Mouse (Mus musculus) testis, adult 2 months (tissue): ENCODE measurements around the gene Gm5565. TPM values are rescaled to one million over a fixed set of nuclear protein-coding genes. Genes with fewer than 3 reads are reported as not detected.
"Not testable (repeated sequence)": the region's sequence is repeated elsewhere in the genome, so short reads cannot be mapped to it uniquely, and the experiment has no call there.

Experiments used
- H3K27ac ChIP-seq: fragments of 200-500 bp; 2 replicates; pipeline ENCODE4 v1.5.1; 2012; ENCODE audit warnings: low read depth, low read length; ENCODE audit not compliant: control insufficient read depth, insufficient read depth
- H3K27me3 ChIP-seq: fragments of 200-500 bp; 2 replicates; pipeline ENCODE4 v1.6.1; 2012; ENCODE audit warnings: mild to moderate bottlenecking, low read length, moderate library complexity; ENCODE audit not compliant: control insufficient read depth, insufficient read depth
- H3K36me3 ChIP-seq: fragments of 200-500 bp; 2 replicates; pipeline ENCODE4 v1.6.1; 2012; ENCODE audit warnings: mild to moderate bottlenecking, low read length; ENCODE audit not compliant: control insufficient read depth, insufficient read depth
- H3K4me1 ChIP-seq: fragments of 200-500 bp; 2 replicates; pipeline ENCODE4 v1.6.1; 2012; ENCODE audit warnings: low read length; ENCODE audit not compliant: control insufficient read depth, insufficient read depth
- H3K4me3 ChIP-seq: fragments of 200-500 bp; 2 replicates; pipeline ENCODE4 v1.5.1; 2012; ENCODE audit warnings: low read depth, mild to moderate bottlenecking, low read length, moderate library complexity, mixed read lengths; ENCODE audit not compliant: control insufficient read depth
- CTCF ChIP-seq: fragments of 200-500 bp; IDR thresholded peaks from 2 replicates; pipeline ENCODE4 v1.5.1; 2012; ENCODE audit warnings: low read depth, mild to moderate bottlenecking, inconsistent platforms, low read length, moderate library complexity; ENCODE audit not compliant: control insufficient read depth, insufficient read depth, insufficient replicate concordance
- POLR2A ChIP-seq: fragments of 200-500 bp; IDR thresholded peaks from 2 replicates; pipeline ENCODE4 v1.6.1; 2012; ENCODE audit warnings: low read depth, mild to moderate bottlenecking, inconsistent platforms, low read length, moderate library complexity; ENCODE audit not compliant: control insufficient read depth
- polyA plus RNA-seq: library from polyadenylated mRNA; depleted of rRNA; stranded (reverse); fragments of >200 nt; gene quantifications from 2 replicates; pipeline ENCODE4 v1.2.3, GENCODE M21; 2012

Gene Gm5565
- polyA plus RNA-seq, 1 experiment = 9.2 TPM

DNA sequence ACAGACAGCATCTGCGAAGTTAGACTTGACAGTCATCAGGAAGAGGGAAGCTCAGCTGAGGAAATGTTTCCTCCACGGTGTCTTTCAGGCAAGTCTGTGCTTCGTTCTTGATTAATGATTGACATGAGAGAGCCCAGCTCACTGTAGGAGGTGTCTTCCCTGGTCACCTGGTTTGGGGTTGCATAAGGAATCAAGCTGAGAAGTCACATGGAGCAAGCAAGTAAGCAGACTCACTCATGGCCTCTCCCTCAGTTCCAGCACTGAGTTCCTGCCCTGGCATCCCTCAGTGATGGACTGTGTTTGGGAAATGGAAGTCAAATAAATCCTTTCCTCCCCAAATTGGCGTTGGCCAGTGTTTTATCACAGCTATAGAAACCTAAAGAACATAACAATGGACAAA, 29.8 kb upstream of the Gm5565 start:
- Histone ChIP-seq H3K4me3 (no peak overlapping the region), H3K4me1 (peaks cover 2% of the 10 kb centered on the region; the same call in 1 of the 2 replicates), H3K27ac (no peak overlapping the region), H3K36me3 (no peaks in the 10 kb centered on the region), H3K27me3 (no peaks in the 10 kb centered on the region)
- no peak for TF ChIP-seq POLR2A

DNA sequence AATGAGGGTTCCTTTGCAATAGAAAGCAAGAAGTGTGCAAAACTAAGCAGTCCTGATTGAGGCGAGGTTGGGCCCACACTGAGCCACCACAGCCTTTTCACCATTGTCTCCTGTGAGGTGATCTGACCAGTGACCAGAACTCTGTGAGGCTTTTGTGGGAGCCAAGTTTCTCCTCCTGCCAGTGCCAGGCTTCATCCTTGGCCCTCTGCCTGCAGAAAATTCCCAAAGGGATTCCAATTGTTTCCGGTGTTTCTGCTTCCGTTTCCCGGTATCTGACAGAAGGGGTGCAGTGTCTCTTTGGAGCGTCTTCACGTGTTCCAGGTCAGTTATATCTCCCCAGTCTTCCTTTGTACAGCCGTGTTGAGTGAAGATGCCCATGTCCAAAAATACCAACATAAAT, 28.4 kb upstream of the Gm5565 start:
- Histone ChIP-seq H3K36me3 (no peaks in the 10 kb centered on the region), H3K4me3 (no peak overlapping the region), H3K27ac (no peak overlapping the region), H3K4me1 (peaks cover 2% of the 10 kb centered on the region; the same call in 1 of the 2 replicates), H3K27me3 (no peaks in the 10 kb centered on the region)
- no peak for TF ChIP-seq CTCF
- TF ChIP-seq POLR2A = no peak

DNA sequence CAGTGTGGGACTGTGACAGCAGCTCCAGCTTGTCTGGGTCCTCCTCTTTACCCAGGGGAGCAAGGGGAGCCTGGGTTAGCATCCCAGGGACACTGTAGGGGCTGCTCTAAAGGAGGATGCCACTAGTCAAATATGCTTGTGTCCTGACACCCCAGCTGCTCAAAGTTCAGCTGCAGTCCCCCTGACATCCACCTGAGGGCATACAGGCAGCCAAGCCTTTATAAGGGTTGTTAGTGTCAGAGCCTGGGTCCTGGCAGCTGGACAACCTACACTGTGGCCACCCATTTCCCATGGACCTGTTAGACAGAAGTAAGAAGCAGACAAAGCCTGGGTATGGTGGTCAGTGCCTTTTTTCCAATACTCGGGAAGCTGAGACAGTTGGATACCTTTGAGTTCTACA, 27.8 kb upstream of the Gm5565 start:
- Histone ChIP-seq H3K27ac (no peak overlapping the region), H3K4me1 (peaks cover 2% of the 10 kb centered on the region; the same call in 1 of the 2 replicates), H3K27me3 (no peaks in the 10 kb centered on the region), H3K36me3 (no peaks in the 10 kb centered on the region; the same call in 1 of the 2 replicates), H3K4me3 (no peak overlapping the region)
- TF ChIP-seq POLR2A = no peak
- no peak for TF ChIP-seq CTCF

DNA sequence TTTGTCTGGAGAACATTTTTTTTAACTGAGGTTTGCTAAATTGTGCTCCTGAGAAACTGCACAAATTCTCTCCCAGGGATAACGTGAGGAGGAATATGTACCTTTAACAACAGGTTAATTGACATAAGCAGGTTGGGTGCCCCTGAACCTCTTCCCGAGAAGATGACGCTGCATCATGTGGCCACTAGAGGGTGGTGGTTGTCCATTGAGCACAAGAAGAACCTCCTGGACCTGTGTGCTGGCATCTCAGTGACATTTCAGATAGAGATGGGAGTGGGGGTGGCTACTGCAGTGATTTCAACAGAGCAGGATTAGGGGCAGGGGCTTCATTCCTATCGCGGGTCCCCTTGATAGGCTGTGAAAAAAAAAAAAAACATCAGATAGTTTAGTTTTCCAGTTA, 27.1 kb upstream of the Gm5565 start:
- H3K36me3 ChIP-seq, H3K27ac ChIP-seq, H3K4me1 ChIP-seq, H3K4me3 ChIP-seq, H3K27me3 ChIP-seq: not testable (repeated sequence)
- TF ChIP-seq CTCF = peak; percentile 53; the same call in 1 of the 2 replicates

DNA sequence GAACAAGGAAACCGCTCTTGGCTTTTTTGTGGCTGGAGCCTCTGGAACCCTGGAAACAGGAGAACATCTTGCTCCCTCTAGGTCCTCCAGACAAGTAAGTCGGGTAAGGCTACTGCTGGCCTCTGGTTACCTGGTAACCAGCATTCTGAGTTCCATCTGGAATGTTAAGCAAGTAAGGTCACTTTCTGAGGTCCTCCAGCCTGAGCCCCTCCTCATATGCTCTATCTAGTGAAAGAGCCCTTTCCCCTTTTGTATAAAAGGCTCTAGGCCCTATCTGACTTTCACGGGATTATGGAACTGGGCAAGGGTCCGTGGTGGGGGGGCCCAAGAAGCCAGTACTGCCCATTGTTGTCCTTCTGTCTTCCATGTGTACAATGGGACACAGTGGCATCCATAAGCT, 24.9 kb upstream of the Gm5565 start, which contains the start of gene 1700001J03Rik:
TSS of gene 1700001J03Rik (minus strand) at position 101 of the 400 bp plus-strand sequence.
- H3K36me3 ChIP-seq, H3K27me3 ChIP-seq, H3K4me1 ChIP-seq, H3K27ac ChIP-seq: not testable (repeated sequence)
- H3K4me3 ChIP-seq = peak within 1 kb of the TSS; percentile 87

DNA sequence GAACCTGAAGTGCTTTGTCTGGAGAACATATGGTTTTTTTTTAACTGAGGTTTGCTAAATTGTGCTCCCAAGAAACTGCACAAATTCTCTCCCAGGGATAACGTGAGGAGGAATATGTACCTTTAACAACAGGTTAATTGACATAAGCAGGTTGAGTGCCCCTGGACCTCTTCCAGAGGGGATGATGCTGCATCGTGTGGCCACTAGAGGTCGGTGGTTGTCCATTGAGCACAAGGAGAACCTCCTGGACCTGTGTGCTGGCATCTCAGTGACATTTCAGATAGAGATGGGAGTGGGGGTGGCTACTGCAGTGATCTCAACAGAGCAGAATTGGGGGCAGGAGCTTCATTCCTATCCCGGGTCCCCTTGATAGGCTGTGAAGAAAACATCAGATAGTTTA, 12.4 kb upstream of the Gm5565 start:
- not testable (repeated sequence) for H3K4me3 ChIP-seq, H3K36me3 ChIP-seq

DNA sequence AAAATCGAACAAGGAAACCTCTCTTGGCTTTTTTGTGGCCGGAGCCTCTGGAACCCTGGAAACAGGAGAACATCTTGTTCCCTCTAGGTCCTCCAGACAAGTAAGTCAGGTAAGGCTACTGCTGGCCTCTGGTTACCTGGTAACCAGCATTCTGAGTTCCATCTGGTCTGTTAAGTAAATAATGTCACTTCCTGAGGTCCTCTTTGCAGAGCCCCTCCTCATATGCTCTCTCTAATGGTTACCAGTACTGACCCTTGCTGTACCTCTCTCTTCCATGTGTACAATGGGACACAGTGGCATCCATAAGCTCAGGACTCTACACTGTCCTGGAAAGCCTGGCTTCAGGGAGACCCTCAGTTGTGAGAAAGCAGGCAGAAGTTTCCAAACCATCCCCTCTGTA, 10.3 kb upstream of the Gm5565 start, which contains the start of gene Gm6309:
TSS of gene Gm6309 (minus strand) at position 101 of the 400 bp plus-strand sequence.
- H3K36me3 ChIP-seq, H3K27me3 ChIP-seq, H3K4me1 ChIP-seq: not testable (repeated sequence)
- peak within 1 kb of the TSS; percentile 80 for H3K4me3 ChIP-seq
- peak within 1 kb of the TSS; percentile 13; the same call in 1 of the 2 replicates for H3K27ac ChIP-seq

More for the DNA sequence above, 12.4 kb upstream of the Gm5565 start:
- H3K27ac ChIP-seq, H3K27me3 ChIP-seq, H3K4me1 ChIP-seq: not testable (repeated sequence)

DNA sequence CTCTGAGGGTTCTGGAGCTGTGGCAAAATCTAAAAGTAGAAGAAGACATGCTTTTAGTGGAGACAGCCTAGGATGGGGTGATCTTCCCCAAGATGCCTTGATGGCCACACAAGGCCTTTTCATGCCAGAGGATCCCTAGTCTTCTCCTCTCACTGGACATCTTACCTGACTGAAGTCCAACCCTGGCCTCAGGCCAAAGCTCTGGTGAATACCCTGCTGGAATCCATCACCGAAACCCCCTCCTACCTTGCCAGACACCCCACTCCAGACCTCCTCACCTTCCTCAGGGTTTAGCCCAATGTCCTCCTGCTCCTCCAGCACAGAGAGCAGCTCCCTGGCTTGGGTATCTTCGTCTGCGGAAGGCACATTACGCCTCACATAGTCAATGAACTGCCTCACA, 2.0 kb downstream of the Gm5565 start:
- H3K36me3 ChIP-seq, H3K4me3 ChIP-seq, H3K27me3 ChIP-seq, H3K27ac ChIP-seq, H3K4me1 ChIP-seq: not testable (repeated sequence)
